Mouse (Mus musculus): Measurements from ENCODE around the gene Tdp2.
A peak's percentile ranks its signal among the peaks of the same experiment; 100 is the strongest.
"Not testable (repeated sequence)": the region's sequence is repeated elsewhere in the genome, so short reads cannot be mapped to it uniquely, and the experiment has no call there.

Gene Tdp2

GRCm38 (mm10) chr13:24825587-24825986 lies 5.9 kb upstream of the Tdp2 start:
- DNase-seq, result no peak

- DNase-seq, result no peak
These were observed 5.4 kb upstream of the Tdp2 start for GRCm38 (mm10) chr13:24826116-24826515.

GRCm38 (mm10) chr13:24830756-24831352 lies 625 bp upstream of the Tdp2 start:
- no peak for DNase-seq

GRCm38 (mm10) chr13:24832131-24832810 lies 792 bp downstream of the Tdp2 start:
- no peak for DNase-seq

- DNase-seq, result no peak
These were observed 1.3 kb downstream of the Tdp2 start for GRCm38 (mm10) chr13:24832811-24833155.

GRCm38 (mm10) chr13:24837765-24838164 lies 6.3 kb downstream of the Tdp2 start:
- DNase-seq, result not testable (repeated sequence)

GRCm38 (mm10) chr13:24839831-24840230 lies 8.4 kb downstream of the Tdp2 start:
- no peak for DNase-seq

- no peak for DNase-seq
These were observed 10.2 kb downstream of the Tdp2 start for GRCm38 (mm10) chr13:24841702-24842101.

- peak; percentile 21 to 28 for DNase-seq
These were observed 13.8 kb downstream of the Tdp2 start, which contains the start of gene D130043K22Rik for GRCm38 (mm10) chr13:24844983-24845955. TSS of gene D130043K22Rik (plus strand) at chr13:24845135.

GRCm38 (mm10) chr13:24849318-24849717 lies 17.8 kb downstream of the Tdp2 start:
- DNase-seq, result no peak

- no peak for DNase-seq
These were observed 20.5 kb downstream of the Tdp2 start for GRCm38 (mm10) chr13:24851989-24852388.

- DNase-seq, result no peak
These were observed 21.1 kb downstream of the Tdp2 start for GRCm38 (mm10) chr13:24852570-24852969.

GRCm38 (mm10) chr13:24859115-24859514 lies 27.6 kb downstream of the Tdp2 start:
- DNase-seq, result no peak

GRCm38 (mm10) chr13:24861084-24861483 lies 29.6 kb downstream of the Tdp2 start:
- no peak for DNase-seq

- DNase-seq, result no peak
These were observed 30.5 kb downstream of the Tdp2 start for GRCm38 (mm10) chr13:24862021-24862420.

- peak in 1 of 2 experiments; percentile 49 for DNase-seq
These were observed 31.0 kb downstream of the Tdp2 start for GRCm38 (mm10) chr13:24862520-24862919.

GRCm38 (mm10) chr13:24866430-24867402 lies 35.2 kb downstream of the Tdp2 start:
- no peak for DNase-seq

GRCm38 (mm10) chr13:24867789-24868188 lies 36.3 kb downstream of the Tdp2 start:
- no peak for DNase-seq

- no peak for DNase-seq
These were observed 36.8 kb downstream of the Tdp2 start for GRCm38 (mm10) chr13:24868233-24868632.

GRCm38 (mm10) chr13:24879359-24880040 lies 48.0 kb downstream of the Tdp2 start:
- DNase-seq, result no peak

GRCm38 (mm10) chr13:24880208-24880607 lies 48.7 kb downstream of the Tdp2 start:
- DNase-seq, result no peak

GRCm38 (mm10) chr13:24880704-24881103 lies 49.2 kb downstream of the Tdp2 start:
- no peak for DNase-seq

Data from lung, postnatal 4 days (tissue).